Mouse (Mus musculus) embryonic facial prominence, embryonic 13.5 days (tissue): ENCODE results near the gene Gm13288. TPM values are rescaled to one million over a fixed set of nuclear protein-coding genes. Genes with fewer than 3 reads are reported as not detected.
"Not testable (repeated sequence)": the region's sequence is repeated elsewhere in the genome, so short reads cannot be mapped to it uniquely, and the experiment has no call there.

ENCODE experiments used
- ATAC-seq: fragments of 200-750 bp; cut with Nextera tagmentation; 2 replicates; pipeline ENCODE4 v1.8.0; 2017; ENCODE audit warnings: low read depth; ENCODE audit not compliant: insufficient number of reproducible peaks, insufficient read depth, low FRiP score, low TSS enrichment
- H3K27ac ChIP-seq: fragments of 300-500 bp; sonication (generic); 2 replicates; pipeline ENCODE4 v1.5.1; 2015; ENCODE audit warnings: moderate library complexity, mild to moderate bottlenecking, inconsistent platforms
- H3K27me3 ChIP-seq: fragments of 300-500 bp; sonication (generic); 2 replicates; pipeline ENCODE4 v1.6.1; 2015; ENCODE audit warnings: mild to moderate bottlenecking, inconsistent platforms
- H3K36me3 ChIP-seq: fragments of 300-500 bp; sonication (generic); 2 replicates; pipeline ENCODE4 v1.6.1; 2015; ENCODE audit warnings: mild to moderate bottlenecking, inconsistent platforms
- H3K4me1 ChIP-seq: fragments of 300-500 bp; sonication (generic); 2 replicates; pipeline ENCODE4 v1.6.1; 2015; ENCODE audit warnings: inconsistent platforms
- H3K4me2 ChIP-seq: fragments of 300-500 bp; sonication (generic); 2 replicates; pipeline ENCODE4 v1.6.1; 2015; ENCODE audit warnings: moderate library complexity, mild to moderate bottlenecking, inconsistent platforms
- H3K4me3 ChIP-seq: fragments of 300-500 bp; sonication (generic); 2 replicates; pipeline ENCODE4 v1.5.1; 2015; ENCODE audit warnings: mild to moderate bottlenecking, inconsistent platforms
- H3K9ac ChIP-seq: fragments of 300-500 bp; sonication (generic); 2 replicates; pipeline ENCODE4 v1.6.1; 2015; ENCODE audit warnings: mild to moderate bottlenecking, inconsistent platforms
- H3K9me3 ChIP-seq: fragments of 300-500 bp; sonication (generic); 2 replicates; pipeline ENCODE4 v1.6.1; 2016; ENCODE audit warnings: inconsistent platforms
- WGBS: fragments of 180-500 bp; shearing (Covaris S2); methylation state at CpG from one replicate; pipeline ENCODE4 v1.1.7; 2015; ENCODE audit warnings: mixed read lengths; 5-methylcytosine and 5-hydroxymethylcytosine counted together
- polyA plus RNA-seq: library from polyadenylated mRNA; unstranded; fragments of >200 nt; fragmentation: Nextera tagmentation; extraction: Ambion mirVana; gene quantifications from 2 replicates; pipeline ENCODE4 v1.2.1, GENCODE M21; 2015

Gene Gm13288
- polyA plus RNA-seq, 1 experiment from 2014 or later = 0.11 TPM

GRCm38 (mm10) chr4:88779550-88779949 lies 25.8 kb upstream of the Gm13288 start, which contains the start of gene Gm13272:
Gm13272 (plus strand) TSS chr4:88779850.
- not testable (repeated sequence) for H3K9ac ChIP-seq, ATAC-seq, H3K4me1 ChIP-seq, H3K36me3 ChIP-seq, H3K9me3 ChIP-seq, H3K27me3 ChIP-seq, H3K4me3 ChIP-seq, H3K27ac ChIP-seq, H3K4me2 ChIP-seq
- no CpG with 5 or more reads among the region's 29 CpGs for WGBS

GRCm38 (mm10) chr4:88780320-88780719 lies 25.0 kb upstream of the Gm13288 start:
- not testable (repeated sequence) for H3K36me3 ChIP-seq, H3K9ac ChIP-seq, H3K4me2 ChIP-seq, H3K27ac ChIP-seq, H3K4me3 ChIP-seq, ATAC-seq, H3K4me1 ChIP-seq, H3K9me3 ChIP-seq, H3K27me3 ChIP-seq
- WGBS = 41% methylated on average over 16 of the region's 18 CpGs

GRCm38 (mm10) chr4:88781831-88782230 lies 23.5 kb upstream of the Gm13288 start, which contains the start of gene Ifnz:
Ifnz (plus strand) TSS chr4:88782131.
- H3K9ac ChIP-seq = 0 out of 2 replicates have a peak within 1 kb of the TSS, but pooled peaks have one; percentile 21
- H3K4me1 ChIP-seq, ATAC-seq, H3K9me3 ChIP-seq, H3K27ac ChIP-seq, H3K36me3 ChIP-seq, H3K27me3 ChIP-seq: not testable (repeated sequence)
- H3K4me2 ChIP-seq = peak within 1 kb of the TSS; percentile 47
- peak within 1 kb of the TSS; percentile 30 for H3K4me3 ChIP-seq
- WGBS = 15% methylated on average over 5 of the region's 7 CpGs

- not testable (repeated sequence) for H3K27ac ChIP-seq, H3K27me3 ChIP-seq, H3K9me3 ChIP-seq, ATAC-seq, H3K36me3 ChIP-seq, H3K4me1 ChIP-seq
- Histone ChIP-seq H3K4me3 (peak overlapping the region; percentile 30), H3K4me2 (peak overlapping the region; percentile 47), H3K9ac (0 out of 2 replicates have a peak overlapping the region, but pooled peaks have one; percentile 21)
- 0% methylated on average over 14 of the region's 31 CpGs for WGBS
Observed at GRCm38 (mm10) chr4:88782335-88782734, 23.0 kb upstream of the Gm13288 start.

GRCm38 (mm10) chr4:88785409-88785808 lies 19.9 kb upstream of the Gm13288 start, which contains the start of gene Gm13276:
Gm13276 (plus strand) TSS chr4:88785709.
- not testable (repeated sequence) for H3K4me3 ChIP-seq, H3K4me2 ChIP-seq, H3K9ac ChIP-seq, H3K27me3 ChIP-seq, ATAC-seq, H3K27ac ChIP-seq, H3K4me1 ChIP-seq, H3K36me3 ChIP-seq, H3K9me3 ChIP-seq
- WGBS = no CpG with 5 or more reads among the region's 27 CpGs

- not testable (repeated sequence) for H3K27me3 ChIP-seq, H3K4me1 ChIP-seq, H3K4me2 ChIP-seq, H3K4me3 ChIP-seq, H3K36me3 ChIP-seq, H3K9ac ChIP-seq, H3K27ac ChIP-seq, H3K9me3 ChIP-seq, ATAC-seq
- WGBS = 2% methylated on average over 4 of the region's 28 CpGs
Observed at GRCm38 (mm10) chr4:88788402-88788801, 16.9 kb upstream of the Gm13288 start, which contains the start of gene Gm13277. Gm13277 (plus strand) TSS chr4:88788632.

GRCm38 (mm10) chr4:88791250-88791649 lies 14.1 kb upstream of the Gm13288 start, which contains the start of gene Gm13278:
Gm13278 (plus strand) TSS chr4:88791550.
- H3K27ac ChIP-seq, ATAC-seq, H3K9ac ChIP-seq, H3K36me3 ChIP-seq, H3K4me1 ChIP-seq, H3K9me3 ChIP-seq, H3K4me3 ChIP-seq, H3K4me2 ChIP-seq, H3K27me3 ChIP-seq: not testable (repeated sequence)
- WGBS = no CpG with 5 or more reads among the region's 28 CpGs

GRCm38 (mm10) chr4:88793936-88794675 lies 11.2 kb upstream of the Gm13288 start, which contains the start of gene Gm13275:
Gm13275 (plus strand) TSS chr4:88794487.
- ATAC-seq, H3K9me3 ChIP-seq, H3K36me3 ChIP-seq, H3K4me3 ChIP-seq, H3K27me3 ChIP-seq, H3K9ac ChIP-seq, H3K4me2 ChIP-seq, H3K27ac ChIP-seq, H3K4me1 ChIP-seq: not testable (repeated sequence)
- WGBS = 0% methylated on average over 16 of the region's 52 CpGs

- ATAC-seq, H3K36me3 ChIP-seq: not testable (repeated sequence)
- WGBS = no CpG with 5 or more reads among the region's 28 CpGs
Observed at GRCm38 (mm10) chr4:88797097-88797496, 8.2 kb upstream of the Gm13288 start, which contains the start of gene Gm13279. Gm13279 (plus strand) TSS chr4:88797397.

GRCm38 (mm10) chr4:88799365-88799764 lies 6.0 kb upstream of the Gm13288 start, which contains the start of gene Gm13285:
Gm13285 (plus strand) TSS chr4:88799665.
- H3K27ac ChIP-seq, H3K27me3 ChIP-seq, ATAC-seq, H3K4me1 ChIP-seq, H3K36me3 ChIP-seq, H3K4me2 ChIP-seq, H3K9ac ChIP-seq, H3K4me3 ChIP-seq, H3K9me3 ChIP-seq: not testable (repeated sequence)
- WGBS = 20% methylated on average over 6 of the region's 7 CpGs

More at GRCm38 (mm10) chr4:88797097-88797496, 8.2 kb upstream of the Gm13288 start, which contains the start of gene Gm13279:
- H3K4me2 ChIP-seq, H3K9me3 ChIP-seq, H3K27me3 ChIP-seq, H3K9ac ChIP-seq, H3K4me3 ChIP-seq, H3K27ac ChIP-seq, H3K4me1 ChIP-seq: not testable (repeated sequence)

GRCm38 (mm10) chr4:88802954-88803353 lies 2.4 kb upstream of the Gm13288 start, which contains the start of gene Gm13287:
Gm13287 (plus strand) TSS chr4:88803254.
- WGBS = no CpG with 5 or more reads among the region's 29 CpGs
- H3K27me3 ChIP-seq = not testable (repeated sequence)

GRCm38 (mm10) chr4:88805761-88806160 lies 430 bp downstream of the Gm13288 start:
- WGBS = 0% methylated on average over 13 of the region's 34 CpGs
- H3K27me3 ChIP-seq, H3K27ac ChIP-seq, H3K4me1 ChIP-seq, ATAC-seq, H3K36me3 ChIP-seq, H3K9me3 ChIP-seq: not testable (repeated sequence)
- peak overlapping the region; percentile 45 for H3K4me2 ChIP-seq
- H3K9ac ChIP-seq = 0 out of 2 replicates have a peak overlapping the region, but pooled peaks have one; percentile 55
- peak overlapping the region; percentile 32 for H3K4me3 ChIP-seq

More at GRCm38 (mm10) chr4:88802954-88803353, 2.4 kb upstream of the Gm13288 start, which contains the start of gene Gm13287:
- H3K9me3 ChIP-seq, H3K4me1 ChIP-seq, H3K36me3 ChIP-seq, H3K9ac ChIP-seq, H3K4me3 ChIP-seq, H3K27ac ChIP-seq, ATAC-seq: not testable (repeated sequence)
- peak within 1 kb of the TSS; percentile 35; the same call in 1 of the 2 replicates for H3K4me2 ChIP-seq
